Mouse (Mus musculus): ENCODE data around the gene Sdsl.

DNA sequence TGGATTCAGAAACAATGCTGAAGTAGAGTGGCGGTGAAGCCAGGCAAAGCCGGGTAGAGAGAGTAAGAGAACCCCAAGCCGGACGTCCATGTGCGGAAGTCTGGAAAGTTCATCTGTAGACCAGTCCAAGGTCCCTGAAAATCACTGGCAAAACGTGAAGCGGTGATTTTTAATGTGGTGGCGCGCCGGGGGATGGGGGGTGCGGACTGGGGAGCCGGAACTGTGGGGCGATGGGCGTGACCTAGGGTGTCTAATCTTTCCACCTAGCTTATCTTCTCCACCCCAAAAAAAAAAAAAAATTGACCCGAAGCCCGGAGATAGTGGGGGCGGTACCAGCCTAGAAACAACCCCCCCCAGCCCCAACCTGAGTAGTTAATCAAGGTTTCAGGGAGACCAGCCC lies 35.1 kb downstream of the Sdsl start:
- no peak for TF ChIP-seq CTCF (IDR thresholded peaks at IDR 0.05; ENCODE audit: insufficient read depth, low read depth, low read length)
- TF ChIP-seq POLR2A (IDR thresholded peaks at IDR 0.05; ENCODE audit: insufficient read depth, low read depth, low read length): no peak

Measured in olfactory bulb, adult 2 months (tissue).